Mouse (Mus musculus): ENCODE data around the gene Rims4.

The Rims4 gene

DNA sequence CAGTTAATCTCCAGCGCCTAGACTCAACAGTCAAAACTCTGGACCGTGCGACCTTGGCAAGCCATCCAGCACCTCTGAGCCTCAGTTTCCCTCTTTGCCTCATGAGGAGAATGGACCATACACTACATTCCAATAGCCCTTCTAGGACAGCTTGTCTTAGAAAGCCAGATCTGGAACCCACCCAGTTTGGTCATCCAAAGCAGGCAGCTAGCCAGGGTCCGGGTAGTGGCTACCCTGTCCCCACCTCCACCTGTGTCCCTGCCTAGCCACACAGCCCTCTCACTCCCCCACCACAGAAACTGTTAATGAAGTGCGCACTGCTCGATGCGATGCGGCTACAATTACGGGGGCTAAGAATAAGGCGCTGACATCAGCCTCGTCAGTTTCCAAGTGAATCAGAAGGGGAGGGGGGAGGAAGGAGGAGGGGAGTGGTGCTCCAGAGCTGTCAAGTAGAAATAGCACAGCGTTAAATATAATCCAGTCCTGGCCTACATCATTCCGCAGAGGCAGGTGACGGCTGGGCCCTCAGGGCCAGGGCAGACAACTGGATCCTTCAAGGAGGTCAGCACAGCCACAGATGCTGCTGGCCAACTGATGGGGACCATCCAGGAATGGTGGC is 6.5 kb downstream of the Rims4 start:
- in situ Hi-C loops (cut with MboI, MseI), result loop anchor here (25.0 kb wide), 1 partner anchor 1450 kb away; no protein-coding TSS in a partner anchor

DNA sequence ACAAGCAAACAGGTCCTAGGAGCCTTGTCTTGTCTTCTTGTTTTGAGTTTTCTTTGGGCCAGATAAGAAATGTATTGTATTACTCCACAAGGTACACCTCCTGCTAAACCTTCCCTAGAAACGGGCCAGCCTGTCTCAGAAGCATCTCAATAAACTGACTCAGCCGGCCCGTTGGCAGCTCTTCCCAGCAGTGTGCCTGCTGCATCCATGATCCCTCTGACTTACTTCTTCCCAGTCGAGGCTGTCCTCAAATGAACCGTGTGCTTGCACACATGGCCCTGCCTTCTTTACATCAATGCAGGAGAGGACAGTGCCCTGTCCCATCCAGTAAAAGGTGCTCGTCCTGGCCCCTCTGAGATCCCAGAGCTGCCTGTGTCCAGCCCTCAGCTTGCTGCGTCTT is 8.9 kb downstream of the Rims4 start:
- in situ Hi-C loops (cut with MboI, MseI), result loop anchor here (25.0 kb wide), 1 partner anchor 1447 kb away; no protein-coding TSS in a partner anchor

DNA sequence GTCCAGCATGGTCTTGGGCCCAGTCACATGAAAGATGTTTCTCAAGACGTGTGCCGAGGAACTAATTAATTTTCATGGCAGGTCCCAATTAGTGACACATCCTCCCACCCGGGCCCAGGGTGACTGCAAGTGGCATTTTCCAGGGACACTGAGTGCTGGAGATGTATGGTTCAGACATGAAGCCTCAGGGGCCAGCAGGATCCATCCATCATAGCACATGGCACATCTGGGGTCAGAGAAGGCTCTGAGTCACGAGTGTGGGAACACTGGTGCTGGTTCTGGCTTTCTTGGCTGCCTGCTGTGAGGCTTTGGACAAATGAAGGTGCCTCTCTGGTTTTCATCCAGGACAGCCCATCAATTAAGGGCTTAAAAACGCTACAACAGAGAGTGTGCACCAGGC is 11.4 kb downstream of the Rims4 start:
- in situ Hi-C loops (cut with MboI, MseI), result loop anchor here (25.0 kb wide), 1 partner anchor 1445 kb away; no protein-coding TSS in a partner anchor

DNA sequence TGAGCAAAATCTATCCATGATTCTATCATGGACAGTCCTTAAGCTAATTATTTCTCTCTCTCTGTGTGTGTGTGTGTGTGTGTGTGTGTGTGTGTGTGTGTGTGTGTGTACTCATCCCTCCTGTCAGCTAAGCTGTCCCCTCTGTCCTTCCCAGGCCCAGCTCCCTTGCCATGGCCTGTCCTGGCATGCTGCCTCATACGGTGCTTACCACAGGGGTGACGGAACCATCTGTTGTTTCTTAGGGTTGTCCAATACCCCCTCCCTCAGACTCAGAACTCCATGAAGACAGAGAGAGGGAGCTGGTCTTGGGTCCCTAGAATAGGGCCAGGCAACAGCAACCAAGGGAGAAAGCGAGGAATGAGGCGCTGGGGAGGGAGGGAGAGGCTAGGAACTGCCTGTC is 14.2 kb downstream of the Rims4 start:
- in situ Hi-C loops (cut with MboI, MseI), result loop anchor here (25.0 kb wide), 1 partner anchor 1442 kb away; no protein-coding TSS in a partner anchor

DNA sequence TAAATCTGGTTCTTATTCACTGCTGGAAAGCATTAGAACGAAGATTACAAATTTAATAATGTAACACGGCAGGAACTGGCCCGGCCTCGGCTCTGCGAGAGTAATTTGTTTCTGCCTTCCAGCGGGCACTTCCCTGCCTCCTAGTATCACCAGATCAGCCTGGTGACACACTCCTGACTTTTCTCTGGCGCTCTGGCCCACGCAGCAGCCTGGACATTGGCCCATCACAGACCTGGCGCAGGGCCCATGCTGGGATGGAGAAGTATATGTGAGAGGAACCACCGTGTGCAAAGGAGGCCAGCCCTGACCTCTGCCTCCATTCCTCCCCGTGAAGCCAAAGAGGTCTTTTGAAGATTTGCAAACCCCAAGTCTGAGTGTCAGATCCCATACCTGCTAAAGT is 15.0 kb downstream of the Rims4 start:
- in situ Hi-C loops (cut with MboI, MseI), result loop anchor here (25.0 kb wide), 1 partner anchor 1441 kb away; no protein-coding TSS in a partner anchor

DNA sequence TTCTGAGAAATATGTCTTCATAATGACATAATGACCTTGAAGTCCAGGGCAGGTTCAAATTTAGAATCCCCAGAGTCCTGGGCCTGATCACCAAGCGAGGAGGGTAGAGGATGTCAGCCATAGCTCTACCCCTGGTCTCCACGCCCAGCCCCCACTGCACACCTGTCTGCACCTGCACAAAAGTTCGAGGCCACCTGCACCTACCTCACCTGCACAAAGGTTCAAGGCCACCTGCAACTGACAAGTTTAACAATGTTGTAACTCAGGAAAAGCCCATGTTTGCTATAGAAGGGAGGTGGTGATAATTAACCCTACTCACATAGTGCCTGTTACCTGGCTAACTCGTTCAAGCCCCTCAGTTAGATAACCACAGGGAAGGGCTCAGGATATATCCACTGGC is 16.0 kb downstream of the Rims4 start:
- in situ Hi-C loops (cut with MboI, MseI), result loop anchor here (25.0 kb wide), 1 partner anchor 1440 kb away; no protein-coding TSS in a partner anchor

DNA sequence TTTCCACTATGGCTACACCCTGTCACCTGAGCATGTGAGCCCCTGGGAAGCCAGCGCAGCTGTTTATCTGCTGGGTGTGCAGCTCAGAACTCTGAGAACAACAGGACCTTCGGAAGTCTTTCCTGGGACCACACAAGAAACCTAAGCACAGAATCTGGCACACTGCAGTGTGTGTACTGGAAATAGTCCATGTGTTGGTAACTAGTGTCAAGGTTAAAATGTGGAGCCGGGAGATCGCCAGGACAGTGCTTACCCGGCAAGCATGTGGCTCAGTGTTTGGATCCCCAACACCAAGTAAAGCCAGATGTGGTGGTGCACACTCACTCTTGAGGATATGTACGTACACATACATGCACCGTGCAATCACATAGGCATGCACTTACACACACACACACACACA is 17.4 kb downstream of the Rims4 start:
- in situ Hi-C loops (cut with MboI, MseI), result loop anchor here (25.0 kb wide), 1 partner anchor 1439 kb away; no protein-coding TSS in a partner anchor

DNA sequence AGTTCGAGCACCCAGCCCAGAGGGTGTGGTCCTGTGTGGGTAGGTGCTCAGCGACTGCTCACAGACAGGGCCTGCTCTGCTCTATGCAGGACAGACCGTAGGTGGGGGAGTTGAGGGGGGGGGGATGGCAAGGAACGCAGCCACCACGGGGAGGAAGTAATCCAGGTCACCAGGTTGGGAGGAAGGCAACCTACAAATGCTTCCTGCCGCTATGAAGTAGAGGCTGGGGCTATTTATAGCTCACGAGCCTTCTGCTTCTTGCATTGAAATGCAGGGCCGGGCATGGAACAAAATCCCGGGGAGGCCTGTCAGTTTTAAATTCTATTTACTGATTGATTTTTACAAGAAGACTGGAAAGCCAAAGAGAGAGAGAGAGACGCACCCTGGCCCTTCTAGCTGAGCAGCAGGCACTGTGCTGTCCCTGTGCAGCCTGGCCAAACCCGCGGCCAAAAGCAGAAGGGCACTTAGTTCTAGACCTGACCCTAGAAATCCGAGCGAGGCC is 18.5 kb downstream of the Rims4 start:
- in situ Hi-C loops (cut with MboI, MseI), result loop anchor here (25.0 kb wide), 1 partner anchor 1438 kb away; no protein-coding TSS in a partner anchor

DNA sequence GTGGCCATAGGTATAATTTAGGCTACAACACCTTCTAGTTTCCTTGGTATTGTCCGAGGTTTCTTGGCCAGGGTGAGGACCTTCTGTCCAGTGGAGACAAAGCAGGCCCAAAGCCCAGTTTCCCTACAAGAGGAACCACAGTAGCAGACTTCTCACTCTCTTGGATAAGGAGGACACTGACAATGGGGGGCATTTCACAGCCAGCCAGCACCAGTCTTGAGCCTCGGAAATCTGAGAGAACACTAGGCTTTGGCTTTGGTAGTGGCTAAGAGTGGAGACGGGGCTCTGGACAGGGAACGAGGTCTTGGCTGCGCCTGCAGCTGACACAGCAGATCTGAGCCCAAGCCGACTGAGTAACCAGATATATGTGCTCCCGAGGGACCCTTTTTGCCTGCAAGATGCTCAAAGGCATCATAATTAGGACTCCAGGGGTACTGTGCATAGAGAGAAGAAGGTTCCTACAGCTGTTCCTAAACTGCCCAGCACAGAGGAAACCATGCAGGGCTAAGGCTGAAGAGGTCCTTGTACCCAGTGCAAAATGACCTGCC is 20.4 kb downstream of the Rims4 start:
- in situ Hi-C loops (cut with MboI, MseI), result no loop called here

DNA sequence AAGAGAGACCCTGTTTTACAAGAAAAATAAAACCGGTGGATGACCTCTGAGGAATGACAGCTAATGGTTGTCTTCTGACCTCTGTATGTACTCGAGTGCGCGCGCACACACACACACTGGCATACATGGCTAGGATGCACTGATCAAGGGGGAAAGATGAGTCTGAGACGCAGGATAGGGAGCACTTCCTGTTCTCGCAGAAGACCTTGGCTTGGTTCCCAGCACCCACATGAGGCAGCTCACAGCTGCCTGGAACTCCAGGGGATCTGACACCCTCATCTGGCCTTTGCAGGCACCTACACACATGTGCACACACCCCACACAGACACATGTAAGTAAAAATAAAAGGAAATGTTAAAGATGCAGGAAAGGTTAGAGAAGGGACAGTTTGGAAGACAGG is 21.5 kb downstream of the Rims4 start:
- in situ Hi-C loops (cut with MboI, MseI), result no loop called here

DNA sequence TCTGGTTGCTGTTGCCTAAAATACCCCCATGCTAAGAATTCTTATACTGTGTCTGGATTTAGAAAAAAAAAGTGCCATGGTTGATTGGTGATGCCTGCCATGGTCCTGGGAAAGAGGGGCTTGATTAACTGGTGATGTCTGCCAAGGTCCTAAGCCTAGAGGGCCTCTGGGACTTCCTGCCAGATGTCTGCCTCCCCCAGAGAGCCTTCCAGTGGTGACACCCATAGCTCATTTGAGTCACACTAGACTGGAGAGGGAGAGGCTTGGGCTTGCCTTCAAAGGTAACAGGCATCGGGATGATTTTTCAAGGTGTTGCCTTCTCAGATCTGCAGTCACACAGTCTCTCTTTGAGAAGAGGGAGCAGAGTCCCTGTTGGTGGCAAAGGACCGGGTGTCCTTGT is 23.3 kb downstream of the Rims4 start:
- in situ Hi-C loops (cut with MboI, MseI), result no loop called here

DNA sequence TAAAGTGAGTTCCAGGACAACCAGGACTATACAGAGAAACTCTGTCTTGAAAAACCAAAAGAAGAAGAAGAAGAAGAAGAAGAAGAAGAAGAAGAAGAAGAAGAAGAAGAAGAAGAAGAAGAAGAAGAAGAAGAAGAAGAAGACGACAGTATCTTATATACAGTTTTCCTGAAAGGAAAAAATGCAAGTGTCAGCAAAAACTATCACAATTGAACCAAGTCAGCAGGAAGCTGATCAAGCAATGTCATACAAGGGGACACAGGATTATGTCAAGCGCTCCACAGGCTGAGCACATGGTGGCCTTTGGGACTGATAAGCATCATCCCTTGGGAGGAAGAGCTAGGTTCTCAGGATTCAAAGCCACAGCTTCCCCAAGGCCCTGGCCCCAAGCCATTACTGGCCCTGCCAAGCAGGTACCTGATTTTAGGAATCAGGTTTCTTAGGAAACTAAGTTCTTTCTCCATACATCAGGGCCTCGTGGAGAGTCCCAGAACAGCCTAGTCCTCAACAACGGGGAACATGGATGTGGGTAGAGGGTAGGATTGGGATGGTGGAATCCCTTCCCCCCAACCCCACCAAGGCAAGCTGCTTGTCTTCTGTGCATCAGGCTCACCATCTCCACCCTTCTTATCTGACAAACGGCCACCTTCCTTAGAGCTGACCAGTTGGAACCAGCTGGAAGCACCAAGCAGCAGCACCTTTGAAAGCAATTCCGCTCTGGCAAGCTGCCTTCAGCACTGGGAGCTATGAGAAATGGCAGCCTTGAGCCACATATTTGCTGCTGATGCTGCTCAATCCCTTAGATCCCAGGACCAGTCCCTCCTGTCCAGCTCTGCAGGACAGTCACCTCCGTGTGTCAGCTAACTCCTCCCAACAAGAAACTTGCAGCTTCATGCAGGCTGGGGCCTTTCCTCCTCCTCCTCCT is 24.8 kb downstream of the Rims4 start:
- in situ Hi-C loops (cut with MboI, MseI), result no loop called here

DNA sequence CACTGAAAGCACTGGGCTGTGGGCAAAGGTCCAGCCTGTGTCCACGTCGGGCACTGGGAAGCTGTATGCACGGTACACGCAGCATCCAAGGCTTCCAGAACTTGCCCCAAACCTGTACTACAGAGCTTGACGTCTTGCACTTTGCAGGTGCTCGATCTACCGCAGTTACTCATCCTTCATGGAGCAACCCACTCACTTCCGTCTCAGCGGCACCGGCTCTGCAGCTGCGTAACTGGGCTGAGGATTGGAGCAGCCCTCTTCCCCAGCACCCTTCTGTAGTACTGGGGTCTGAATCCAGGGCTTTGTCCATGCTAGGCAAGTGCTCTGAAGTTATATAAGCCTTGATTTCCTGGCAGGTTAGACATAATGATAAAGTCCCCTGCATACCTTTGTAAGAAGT is 27.2 kb downstream of the Rims4 start:
- in situ Hi-C loops (cut with MboI, MseI), result no loop called here

DNA sequence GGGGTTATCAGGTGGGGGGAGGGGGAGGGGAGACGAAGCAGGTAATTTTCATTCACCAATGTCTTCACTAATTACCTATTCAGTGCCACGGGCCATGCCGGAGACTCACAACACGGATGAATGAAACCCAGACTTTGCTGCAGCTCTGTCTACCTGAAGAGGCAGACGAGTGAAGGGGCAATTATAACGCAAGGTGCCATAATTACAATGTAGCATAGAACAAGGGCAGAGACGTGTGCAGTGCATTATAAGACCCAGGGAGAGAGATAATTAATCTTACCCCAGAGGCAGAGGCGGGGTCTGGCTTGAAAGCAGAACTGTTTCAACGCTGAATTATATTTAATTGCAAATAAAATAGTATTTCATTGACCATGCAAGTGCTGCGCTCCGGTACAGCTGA is 27.9 kb downstream of the Rims4 start:
- in situ Hi-C loops (cut with MboI, MseI), result no loop called here

DNA sequence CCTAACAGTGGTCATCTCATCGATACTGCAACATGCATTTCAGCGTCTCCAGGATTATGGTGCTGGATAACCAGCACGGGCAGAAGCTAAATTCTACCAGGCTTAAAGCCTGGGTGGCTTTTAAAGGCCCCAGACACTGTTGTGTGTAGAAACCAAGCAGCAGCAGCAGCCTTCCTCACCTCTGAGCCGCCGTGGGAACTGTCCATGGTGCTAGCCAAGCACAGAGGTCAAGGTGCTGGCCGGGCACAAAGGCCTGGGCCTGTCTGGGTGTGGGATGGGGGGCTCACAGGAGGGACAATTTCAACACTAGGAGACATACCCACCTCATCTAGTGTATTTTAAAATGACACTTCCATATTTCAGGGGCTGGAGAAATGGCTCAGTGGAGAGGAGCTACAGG is 29.1 kb downstream of the Rims4 start:
- in situ Hi-C loops (cut with MboI, MseI), result no loop called here

DNA sequence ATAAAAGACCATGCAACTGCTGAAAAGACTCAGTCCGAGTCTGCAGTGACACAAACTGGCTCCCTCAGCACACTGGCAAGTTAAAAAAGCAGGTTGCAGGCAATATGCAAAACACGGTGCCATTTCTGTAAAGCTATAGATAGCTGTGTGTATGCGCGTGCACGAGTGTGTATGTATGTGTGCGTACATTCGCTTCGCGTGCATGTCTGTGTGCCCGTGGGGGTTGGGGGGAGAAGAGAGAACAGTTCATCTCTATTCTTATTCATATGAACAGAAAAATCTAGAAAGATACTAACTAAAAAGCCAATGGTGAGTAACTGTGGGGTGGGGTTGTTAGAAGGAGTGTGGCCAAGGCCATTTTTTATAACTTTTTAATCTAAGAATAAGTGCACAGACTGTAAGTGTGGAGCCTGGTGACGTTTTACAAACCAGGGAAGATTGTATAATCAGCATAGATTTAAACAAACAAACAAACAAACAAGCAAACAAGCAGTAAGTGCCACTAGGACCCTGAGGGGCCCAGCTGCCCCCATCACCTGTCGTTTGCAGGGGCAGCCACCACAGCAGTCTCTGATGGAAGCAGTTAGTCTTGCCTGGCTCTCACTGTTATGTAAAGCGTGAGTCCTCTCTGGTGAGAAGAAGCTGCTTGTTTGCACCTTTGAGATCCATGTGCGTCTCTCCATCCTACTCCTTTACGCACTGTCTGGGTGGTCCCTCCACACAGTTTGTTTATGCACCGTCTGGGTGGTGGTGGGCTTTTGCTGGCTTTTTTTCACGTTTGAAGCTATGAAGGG is 35.4 kb downstream of the Rims4 start:
- in situ Hi-C loops (cut with MboI, MseI), result no loop called here

DNA sequence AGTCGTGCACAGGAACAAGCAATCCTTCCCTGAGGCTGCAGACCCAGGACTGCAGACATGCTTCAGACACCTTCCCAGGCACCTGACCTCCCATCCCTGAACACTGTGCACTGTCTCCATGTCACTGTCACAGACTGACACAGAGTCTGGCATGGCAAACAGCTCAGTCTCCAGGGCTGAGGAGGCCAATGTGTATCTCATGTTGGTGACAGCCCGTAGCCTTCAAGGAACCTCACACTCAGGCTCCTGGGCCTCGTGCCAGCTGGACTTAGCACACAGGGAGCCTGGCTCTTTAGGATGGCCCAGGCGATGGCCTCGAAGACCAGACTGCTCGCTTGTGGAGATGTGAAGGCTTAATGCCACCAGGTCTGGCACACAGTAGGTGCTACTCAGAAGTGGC is 37.6 kb downstream of the Rims4 start:
- in situ Hi-C loops (cut with MboI, MseI), result no loop called here

DNA sequence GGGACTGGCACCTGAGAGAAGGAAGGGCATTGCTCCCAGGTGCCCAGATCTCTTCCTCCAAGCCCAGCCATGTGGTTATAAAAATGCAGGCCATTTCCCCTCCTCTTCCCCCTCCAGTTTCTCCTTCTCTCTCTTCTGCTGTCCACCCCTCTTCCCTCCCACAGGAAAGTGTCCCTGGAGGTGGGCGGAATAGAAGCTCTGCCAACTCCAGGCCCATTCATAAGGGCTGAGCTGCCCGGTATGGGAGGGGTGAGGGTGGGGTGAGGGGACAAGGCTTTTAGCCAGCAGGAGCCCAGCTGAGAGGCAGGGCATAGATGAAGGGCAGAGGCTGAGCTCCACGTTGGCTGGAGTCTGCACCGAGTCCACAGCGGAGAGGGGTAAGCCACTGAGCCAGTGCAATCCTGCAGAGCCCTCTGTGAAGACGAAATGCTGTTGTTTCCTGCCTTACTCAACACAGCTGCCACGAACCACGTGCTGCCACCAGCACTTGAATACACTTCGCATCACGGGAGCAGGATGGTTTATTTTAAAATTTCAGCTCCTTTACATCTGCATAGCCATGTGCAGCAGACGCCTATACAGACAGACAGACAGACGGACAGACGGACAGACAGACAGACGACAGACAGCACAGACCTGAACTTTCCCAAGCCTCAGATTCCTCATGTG is 41.5 kb downstream of the Rims4 start:
- in situ Hi-C loops (cut with MboI, MseI), result no loop called here

DNA sequence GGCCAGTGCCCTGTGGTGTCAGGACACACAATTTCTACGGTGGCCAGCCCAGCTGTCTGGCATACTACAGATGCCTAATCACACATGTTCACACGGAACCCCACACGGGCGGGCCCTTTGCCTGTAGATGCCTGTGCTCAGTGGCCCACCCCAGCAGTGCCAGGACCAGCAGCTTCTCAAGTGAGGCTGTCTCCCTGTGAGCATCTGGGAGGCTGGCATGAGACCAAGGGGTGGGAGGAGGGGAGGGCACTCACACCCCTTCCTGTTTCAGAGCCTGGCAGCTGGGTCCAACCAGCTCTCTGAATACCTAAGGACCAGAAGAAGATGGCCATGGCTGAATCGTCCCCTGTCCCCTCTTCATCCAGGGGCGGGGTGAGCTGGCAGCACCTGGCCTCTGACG is 43.0 kb downstream of the Rims4 start:
- in situ Hi-C loops (cut with MboI, MseI), result no loop called here

DNA sequence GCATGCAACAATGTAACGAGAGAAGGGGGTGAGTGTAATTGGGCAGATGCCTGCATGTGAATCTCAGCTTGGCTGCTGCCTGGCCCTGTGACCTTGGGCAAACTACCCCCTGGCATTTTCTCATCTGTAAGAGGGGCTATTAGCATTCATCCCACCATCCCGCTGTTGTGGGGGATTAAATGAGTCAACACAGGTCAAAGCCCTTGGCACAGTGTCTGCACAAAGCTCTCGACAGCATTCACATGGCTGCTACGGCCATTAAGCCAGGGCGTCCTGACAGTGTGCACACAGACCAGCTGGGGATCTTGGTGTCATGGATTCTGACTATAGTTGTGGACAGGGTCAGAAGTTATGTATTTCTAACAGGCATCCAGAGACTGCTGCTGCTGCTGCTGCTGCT is 43.6 kb downstream of the Rims4 start:
- in situ Hi-C loops (cut with MboI, MseI), result no loop called here

DNA sequence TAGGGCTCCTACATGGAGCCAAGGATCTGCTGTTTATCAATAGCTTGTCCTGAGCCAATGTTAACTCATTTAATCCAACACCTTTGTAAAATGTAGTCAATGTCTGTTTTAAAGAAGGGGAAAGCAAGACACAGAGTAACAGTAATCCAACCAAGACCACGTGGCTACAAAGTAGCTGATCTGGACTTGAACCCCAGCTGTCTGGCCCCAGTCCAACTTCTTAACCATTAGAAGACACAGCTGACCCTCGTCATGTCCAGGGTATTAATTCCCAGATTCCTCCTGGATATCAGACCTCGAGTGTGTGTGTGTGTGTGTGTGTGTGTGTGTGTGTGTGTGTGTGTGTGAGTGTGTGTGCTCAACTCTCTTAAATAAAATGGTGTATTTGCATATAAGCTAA is 46.6 kb downstream of the Rims4 start:
- in situ Hi-C loops (cut with MboI, MseI), result no loop called here
